Mouse (Mus musculus) hindbrain, embryonic 10.5 days (tissue): ENCODE results near the gene Tnik. TPM values are rescaled to one million over a fixed set of nuclear protein-coding genes. Genes with fewer than 3 reads are reported as not detected.

Experiments
- DNase-seq: peaks from one replicate; pipeline ENCODE4 v3.0.0-alpha.2; 2017; ENCODE audit warnings: low spot score
- H3K27ac ChIP-seq: fragments of 300-500 bp; sonication (generic); 2 replicates; pipeline ENCODE4 v1.5.1; 2016; ENCODE audit warnings: mild to moderate bottlenecking, moderate library complexity
- H3K27me3 ChIP-seq: fragments of 300-500 bp; sonication (generic); 2 replicates; pipeline ENCODE4 v1.6.1; 2016; ENCODE audit warnings: mild to moderate bottlenecking; ENCODE audit not compliant: poor library complexity, insufficient read depth, severe bottlenecking
- H3K36me3 ChIP-seq: fragments of 300-500 bp; sonication (generic); 2 replicates; pipeline ENCODE4 v1.6.1; 2016; ENCODE audit warnings: mild to moderate bottlenecking, moderate library complexity
- H3K4me1 ChIP-seq: fragments of 300-500 bp; sonication (generic); replicated peaks from 2 replicates; pipeline ENCODE4 v1.6.1; 2016; ENCODE audit warnings: mild to moderate bottlenecking
- H3K4me3 ChIP-seq: fragments of 300-500 bp; sonication (generic); 2 replicates; pipeline ENCODE4 v1.5.1; 2016; ENCODE audit warnings: mild to moderate bottlenecking, moderate library complexity
- H3K9me3 ChIP-seq: fragments of 300-500 bp; sonication (generic); 2 replicates; pipeline ENCODE4 v1.6.1; 2016; ENCODE audit warnings: mild to moderate bottlenecking, moderate library complexity
- WGBS: fragments of 180-500 bp; shearing (Covaris S2); methylation state at CpG from one replicate; pipeline ENCODE4 v1.1.7; 2016; 5-methylcytosine and 5-hydroxymethylcytosine counted together
- polyA plus RNA-seq: library from polyadenylated mRNA; unstranded; fragments of >200 nt; fragmentation: Nextera tagmentation; extraction: Ambion mirVana; gene quantifications from 2 replicates; pipeline ENCODE4 v1.2.1, GENCODE M21; 2016

Tnik gene
- polyA plus RNA-seq, 1 experiment from 2014 or later: 16.3 TPM

DNA sequence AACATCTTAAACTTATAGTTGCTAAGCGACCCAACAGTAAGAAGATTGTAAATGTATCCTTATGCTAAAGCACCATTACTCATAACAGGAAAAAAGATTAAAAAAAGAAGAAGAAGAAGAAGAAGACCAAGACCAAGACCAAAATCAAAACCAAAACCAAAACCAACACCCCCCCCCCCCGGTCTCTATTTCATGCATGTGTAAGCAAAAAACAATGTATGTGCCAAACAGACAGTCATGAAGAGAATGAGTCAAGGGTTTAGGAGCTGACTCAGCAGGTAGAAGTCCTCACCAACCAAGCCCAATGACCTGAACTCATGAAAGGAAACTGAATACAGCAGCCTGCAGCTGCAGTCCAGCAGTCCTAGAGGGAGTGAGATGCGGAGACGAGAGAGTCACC lies 26.3 kb upstream of the Tnik start:
- no peak for DNase-seq

DNA sequence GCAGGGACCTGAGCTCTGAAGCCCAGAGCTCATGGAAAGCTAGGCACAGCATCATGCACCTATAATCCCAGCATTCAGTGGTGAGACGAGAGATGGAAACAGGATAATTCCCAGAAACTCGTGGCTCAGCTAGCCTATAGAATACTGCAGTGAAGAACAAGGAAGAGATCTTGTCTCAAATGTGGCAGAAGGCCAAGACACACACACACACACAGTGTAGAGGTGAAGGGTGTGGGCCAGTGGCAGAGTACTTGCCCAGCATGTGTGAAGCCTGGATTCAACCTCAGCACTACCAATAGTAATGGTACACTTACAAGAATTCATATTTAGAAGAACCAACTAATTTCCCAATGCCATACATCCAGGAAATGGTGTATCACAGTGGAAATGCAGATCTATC lies 24.9 kb upstream of the Tnik start:
- Histone ChIP-seq H3K4me3 (no peak overlapping the region), H3K4me1 (no peaks in the 10 kb centered on the region), H3K27ac (no peak overlapping the region), H3K9me3 (no peaks in the 10 kb centered on the region), H3K36me3 (no peaks in the 10 kb centered on the region), H3K27me3 (no peaks in the 10 kb centered on the region)
- 83% methylated on average over 2 of the region's 2 CpGs for WGBS
- DNase-seq: no peak

More for the DNA sequence above, 26.3 kb upstream of the Tnik start:
- 92% methylated on average over 4 of the region's 4 CpGs for WGBS
- Histone ChIP-seq H3K36me3 (no peaks in the 10 kb centered on the region), H3K9me3 (no peaks in the 10 kb centered on the region), H3K27ac (no peak overlapping the region), H3K4me3 (no peak overlapping the region), H3K4me1 (no peaks in the 10 kb centered on the region), H3K27me3 (no peaks in the 10 kb centered on the region)

- Histone ChIP-seq H3K4me1 (no peaks in the 10 kb centered on the region), H3K27me3 (no peaks in the 10 kb centered on the region), H3K36me3 (no peaks in the 10 kb centered on the region), H3K27ac (no peak overlapping the region), H3K9me3 (no peaks in the 10 kb centered on the region), H3K4me3 (no peak overlapping the region)
- 85% methylated on average over 2 of the region's 2 CpGs for WGBS
- no peak for DNase-seq
These were observed 20.5 kb upstream of the Tnik start for GRCm38 (mm10) chr3:28242561-28242960.

- no peak overlapping the region for H3K4me3 ChIP-seq
- no peaks in the 10 kb centered on the region for H3K4me1 ChIP-seq
- H3K9me3 ChIP-seq: no peaks in the 10 kb centered on the region
- H3K27ac ChIP-seq: no peak overlapping the region
- H3K36me3 ChIP-seq: no peaks in the 10 kb centered on the region
- no peak for DNase-seq
- 89% methylated on average over 5 of the region's 5 CpGs for WGBS
- H3K27me3 ChIP-seq: no peaks in the 10 kb centered on the region
These were observed 18.6 kb upstream of the Tnik start for GRCm38 (mm10) chr3:28244244-28244890.

- no peak overlapping the region for H3K27ac ChIP-seq
- no peak for DNase-seq
- H3K4me3 ChIP-seq: no peak overlapping the region
- no peaks in the 10 kb centered on the region for H3K9me3 ChIP-seq
- 73% methylated on average over 3 of the region's 3 CpGs for WGBS
- H3K27me3 ChIP-seq: no peaks in the 10 kb centered on the region
- H3K4me1 ChIP-seq: no peaks in the 10 kb centered on the region
- no peaks in the 10 kb centered on the region for H3K36me3 ChIP-seq
These were observed 14.6 kb upstream of the Tnik start for GRCm38 (mm10) chr3:28248255-28248957.

GRCm38 (mm10) chr3:28255711-28256110 lies 7.3 kb upstream of the Tnik start:
- Histone ChIP-seq H3K4me1 (no peaks in the 10 kb centered on the region), H3K27me3 (peaks cover 9% of the 10 kb centered on the region), H3K4me3 (no peak overlapping the region), H3K36me3 (no peaks in the 10 kb centered on the region), H3K9me3 (no peaks in the 10 kb centered on the region), H3K27ac (no peak overlapping the region)
- DNase-seq: no peak
- 88% methylated on average over 7 of the region's 7 CpGs for WGBS

DNA sequence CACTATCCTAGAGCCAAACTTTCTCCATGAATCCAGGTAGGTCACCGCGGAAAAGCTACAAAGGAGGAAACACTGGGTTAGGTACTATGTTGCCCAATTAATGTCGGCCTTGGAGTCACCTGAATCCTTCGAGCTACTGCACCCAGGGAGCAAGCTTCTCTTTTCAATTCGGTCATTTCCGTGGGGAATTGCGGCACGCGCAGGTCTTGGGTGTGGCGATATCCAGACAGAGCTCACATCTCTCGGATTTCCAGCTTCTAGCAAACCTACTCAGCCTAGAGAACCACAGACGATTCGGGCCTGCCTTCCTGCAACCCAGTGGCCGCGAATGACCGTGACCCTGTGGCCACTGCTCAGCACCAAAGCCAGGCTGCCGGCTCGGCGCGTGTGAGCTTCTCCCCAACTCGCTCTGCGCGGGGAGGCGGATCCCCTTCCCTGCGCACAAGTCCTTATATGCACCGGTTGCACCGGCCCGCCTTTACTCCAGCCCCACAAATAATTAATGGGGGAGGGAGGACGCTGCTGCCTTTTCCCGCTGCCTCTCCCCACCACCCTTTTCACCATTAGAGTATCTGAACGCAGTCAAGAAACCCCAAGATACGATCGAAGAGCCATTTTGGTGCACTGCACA lies 528 bp upstream of the Tnik start:
- peak; percentile 73 for DNase-seq
- H3K27ac ChIP-seq: peak overlapping the region; percentile 85
- no peaks in the 10 kb centered on the region for H3K36me3 ChIP-seq
- H3K4me1 ChIP-seq: peaks cover 43% of the 10 kb centered on the region
- peaks cover 41% of the 10 kb centered on the region for H3K27me3 ChIP-seq
- peak overlapping the region; percentile 69 for H3K4me3 ChIP-seq
- no peaks in the 10 kb centered on the region for H3K9me3 ChIP-seq
- under 1% methylated on average over 33 of the region's 33 CpGs for WGBS

- Histone ChIP-seq H3K9me3 (no peaks in the 10 kb centered on the region), H3K27ac (peak overlapping the region; percentile 85), H3K4me1 (peaks cover 54% of the 10 kb centered on the region), H3K36me3 (no peaks in the 10 kb centered on the region), H3K4me3 (peak overlapping the region; percentile 69), H3K27me3 (peaks cover 41% of the 10 kb centered on the region)
- DNase-seq: peak; percentile 61
- 2% methylated on average over 26 of the region's 26 CpGs for WGBS
These were observed 1.2 kb downstream of the Tnik start for GRCm38 (mm10) chr3:28263948-28264840.

DNA sequence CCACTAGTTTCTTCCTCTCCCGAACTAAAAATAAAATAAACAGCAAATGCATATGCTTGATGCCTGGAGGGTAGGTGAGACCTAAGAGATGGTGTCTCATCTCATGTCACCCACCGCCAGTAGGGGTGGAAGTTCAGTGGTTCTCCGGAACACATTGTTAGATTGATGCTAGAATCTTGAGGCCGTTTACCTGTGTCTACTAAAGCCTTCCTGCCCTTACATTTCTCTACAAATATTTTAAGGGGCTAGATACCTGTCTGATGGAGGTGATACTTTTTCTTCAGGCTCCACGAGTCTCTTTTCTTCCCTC lies 1.8 kb downstream of the Tnik start:
- Histone ChIP-seq H3K27me3 (peaks cover 41% of the 10 kb centered on the region), H3K27ac (peak overlapping the region; percentile 85), H3K9me3 (no peaks in the 10 kb centered on the region), H3K4me3 (peak overlapping the region; percentile 69), H3K4me1 (peaks cover 56% of the 10 kb centered on the region), H3K36me3 (no peaks in the 10 kb centered on the region)
- WGBS: 26% methylated on average over 5 of the region's 5 CpGs
- DNase-seq: no peak

DNA sequence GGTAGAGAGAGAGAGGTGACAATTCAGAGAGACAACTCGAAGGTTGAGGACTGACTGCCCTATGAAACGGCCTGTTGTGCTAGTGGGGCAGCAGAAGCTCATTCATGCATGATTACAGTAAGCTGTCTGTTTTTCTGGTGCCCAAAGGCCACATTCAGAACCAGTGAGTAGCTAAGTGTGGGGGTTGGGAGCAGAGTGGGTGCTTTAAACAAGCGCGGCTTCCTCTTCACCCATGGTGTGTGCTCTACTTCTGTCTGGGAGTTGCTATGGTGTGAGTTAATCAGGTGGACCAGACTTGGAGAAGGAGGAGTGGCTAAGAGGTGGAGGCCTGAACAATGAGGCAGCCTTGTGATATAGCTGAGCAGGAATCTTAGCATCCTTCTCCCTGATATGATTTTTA lies 2.2 kb downstream of the Tnik start:
- Histone ChIP-seq H3K27ac (peak overlapping the region; percentile 85), H3K4me3 (peak overlapping the region; percentile 69), H3K4me1 (peaks cover 59% of the 10 kb centered on the region), H3K9me3 (no peaks in the 10 kb centered on the region), H3K36me3 (no peaks in the 10 kb centered on the region), H3K27me3 (peaks cover 38% of the 10 kb centered on the region)
- no peak for DNase-seq
- 40% methylated on average over 4 of the region's 4 CpGs for WGBS

- Histone ChIP-seq H3K27ac (peak overlapping the region; percentile 85), H3K36me3 (no peaks in the 10 kb centered on the region), H3K27me3 (peaks cover 33% of the 10 kb centered on the region), H3K9me3 (no peaks in the 10 kb centered on the region), H3K4me1 (peaks cover 61% of the 10 kb centered on the region), H3K4me3 (peak overlapping the region; percentile 69)
- 72% methylated on average over 5 of the region's 5 CpGs for WGBS
- no peak for DNase-seq
These were observed 2.6 kb downstream of the Tnik start for GRCm38 (mm10) chr3:28265656-28266055.

DNA sequence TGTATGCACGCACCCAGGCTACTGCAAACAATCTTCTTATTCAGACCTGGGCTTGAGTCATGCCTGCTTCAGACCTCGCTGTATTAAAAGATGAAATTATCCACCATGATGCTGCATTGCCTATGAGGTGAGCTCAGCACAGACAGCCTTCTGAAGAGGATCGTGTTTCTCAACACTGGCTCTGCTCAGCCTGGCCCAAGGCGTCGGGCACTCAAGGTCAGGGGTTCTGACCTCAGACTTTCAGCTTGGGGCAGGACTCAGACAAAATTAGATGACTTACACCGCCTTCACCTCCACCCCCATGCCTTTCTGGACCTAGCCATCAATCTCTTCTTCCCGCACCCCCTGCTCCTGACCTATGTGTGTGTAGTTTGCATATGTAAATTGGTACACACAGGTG lies 4.2 kb downstream of the Tnik start:
- Histone ChIP-seq H3K36me3 (no peaks in the 10 kb centered on the region), H3K27me3 (peaks cover 18% of the 10 kb centered on the region; the same call in 1 of the 2 replicates), H3K4me3 (no peak overlapping the region), H3K9me3 (no peaks in the 10 kb centered on the region), H3K27ac (no peak overlapping the region), H3K4me1 (peaks cover 58% of the 10 kb centered on the region)
- 48% methylated on average over 7 of the region's 7 CpGs for WGBS
- DNase-seq: peak; percentile 17
